Mouse (Mus musculus): ENCODE measurements around the gene Wdr18.
"Not testable (repeated sequence)": the region's sequence is repeated elsewhere in the genome, so short reads cannot be mapped to it uniquely, and the experiment has no call there.

The Wdr18 gene

DNA sequence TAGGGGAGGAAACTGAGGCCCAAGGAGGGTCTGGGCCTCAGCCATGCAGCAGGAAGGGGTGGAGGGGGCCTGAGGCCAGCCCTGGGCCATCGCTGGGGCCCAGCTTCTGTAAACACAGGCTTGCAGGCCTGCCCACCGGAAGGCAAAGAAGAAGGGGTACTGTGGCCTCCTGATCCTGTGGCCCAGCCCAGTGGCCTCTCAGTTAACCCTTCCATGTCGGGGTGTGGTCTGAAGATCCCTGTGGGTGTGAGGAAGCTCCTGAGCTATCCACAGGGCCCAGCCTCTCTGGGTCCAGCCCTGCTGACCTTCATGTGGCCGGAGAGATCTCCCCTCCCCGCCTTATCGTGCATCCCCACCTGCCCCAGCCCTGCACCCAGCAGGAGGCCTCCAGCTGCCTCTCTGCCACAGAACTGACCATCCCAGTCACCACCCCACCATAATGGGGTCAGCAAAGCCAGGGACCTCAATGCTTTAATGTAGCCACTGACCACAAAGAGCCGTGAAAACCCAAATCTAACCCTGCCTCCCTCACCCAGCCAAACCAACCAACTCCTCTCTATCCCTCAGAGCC is 13.1 kb upstream of the Wdr18 start:
- in situ Hi-C loops (cut with MboI, MseI): no loop called here

DNA sequence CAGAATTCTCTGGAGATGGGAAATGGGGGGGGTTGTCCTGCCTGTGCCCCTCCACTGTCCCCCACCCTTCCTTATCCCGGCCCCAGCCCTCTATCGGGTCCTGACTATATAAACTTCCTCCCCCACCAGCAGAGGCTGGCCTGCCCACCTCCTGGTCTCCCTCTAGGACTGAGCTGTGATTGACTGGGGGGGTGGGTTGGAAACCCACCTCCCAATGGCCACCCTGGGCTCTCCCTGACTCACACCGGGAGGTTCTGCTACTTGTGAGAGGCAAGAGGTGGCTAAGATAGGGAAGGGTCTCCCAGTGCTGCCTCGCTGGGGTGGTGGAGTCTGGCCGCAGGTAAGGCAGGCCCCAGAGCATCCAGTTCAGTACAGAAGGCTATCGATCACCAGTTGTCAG is 12.4 kb upstream of the Wdr18 start:
- in situ Hi-C loops (cut with MboI, MseI): no loop called here

DNA sequence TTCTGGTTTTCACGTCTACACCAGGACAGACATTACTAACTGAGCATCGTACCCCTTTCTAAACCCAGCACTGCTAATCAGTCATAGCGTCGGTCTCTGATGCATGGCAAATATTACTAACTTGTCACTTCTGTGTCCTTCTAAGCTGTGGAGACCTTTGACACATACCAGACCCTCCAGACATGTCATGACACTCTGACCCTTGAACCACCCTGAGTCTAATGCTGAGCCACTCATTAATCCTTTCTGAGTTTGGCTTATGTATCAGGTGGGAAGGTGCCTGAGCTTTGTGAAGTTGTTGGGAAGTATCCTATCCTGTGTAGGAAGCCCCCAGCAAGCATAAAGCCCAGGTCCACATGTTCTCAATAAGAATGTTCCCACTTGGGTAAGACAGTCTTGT is 10.1 kb upstream of the Wdr18 start:
- in situ Hi-C loops (cut with MboI, MseI): no loop called here

DNA sequence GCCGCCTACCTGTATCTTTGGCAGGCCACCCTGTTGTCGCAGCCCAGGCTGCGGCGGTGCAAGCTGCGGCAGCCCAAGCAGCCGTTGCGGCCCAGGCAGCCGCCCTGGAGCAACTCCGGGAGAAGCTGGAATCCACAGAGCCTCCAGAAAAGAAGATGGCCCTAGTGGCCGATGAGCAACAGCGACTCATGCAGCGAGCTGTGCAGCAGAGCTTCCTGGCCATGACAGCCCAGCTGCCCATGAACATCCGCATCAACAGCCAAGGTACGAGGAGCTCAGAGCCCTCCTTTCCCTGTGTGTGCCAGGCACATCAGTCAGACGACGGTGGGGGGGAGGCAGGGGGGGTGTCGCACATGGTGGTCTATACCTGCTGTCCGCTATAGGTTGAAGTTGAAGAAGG is 9.3 kb upstream of the Wdr18 start:
- in situ Hi-C loops (cut with MboI, MseI): no loop called here

DNA sequence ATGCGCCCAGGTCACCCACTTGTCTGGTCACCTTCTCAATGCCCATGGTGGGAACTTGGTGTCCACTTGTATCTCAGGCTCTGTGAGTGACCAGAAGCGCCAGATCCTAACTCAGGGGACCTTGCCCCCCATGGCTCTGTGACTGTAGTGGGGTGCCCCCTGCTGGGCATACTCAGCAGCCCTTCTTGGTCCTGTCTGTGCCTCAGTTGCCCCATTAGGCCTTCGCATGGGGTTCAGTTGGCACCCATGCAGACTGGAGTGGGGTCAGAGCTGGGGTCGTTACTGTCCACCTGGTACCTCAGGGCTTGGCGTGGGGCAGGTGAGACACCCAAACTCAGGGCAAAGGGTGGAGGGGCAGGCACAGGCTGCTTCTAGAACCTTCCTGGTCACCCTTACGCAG is 6.0 kb upstream of the Wdr18 start:
- in situ Hi-C loops (cut with MboI, MseI): no loop called here

DNA sequence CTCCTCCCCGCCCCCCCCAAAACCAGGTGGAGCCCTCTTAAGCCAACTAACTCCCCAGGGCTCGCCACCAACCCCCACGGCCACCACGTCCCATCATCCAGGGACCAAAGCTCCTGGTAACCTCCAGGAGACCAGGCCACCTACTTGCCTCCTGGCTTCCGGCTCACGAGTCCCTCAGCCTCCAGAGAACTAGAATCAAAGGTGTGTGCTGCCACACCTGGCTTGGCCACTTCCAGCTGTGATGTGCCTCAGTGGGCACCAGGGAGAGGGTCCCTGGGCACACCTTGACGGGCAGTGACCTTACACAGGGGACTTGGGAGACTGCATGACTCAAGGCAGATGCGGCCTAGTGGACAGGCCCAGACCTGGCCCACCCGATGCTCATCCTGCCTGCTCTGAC is 4.3 kb upstream of the Wdr18 start:
- in situ Hi-C loops (cut with MboI, MseI): no loop called here

DNA sequence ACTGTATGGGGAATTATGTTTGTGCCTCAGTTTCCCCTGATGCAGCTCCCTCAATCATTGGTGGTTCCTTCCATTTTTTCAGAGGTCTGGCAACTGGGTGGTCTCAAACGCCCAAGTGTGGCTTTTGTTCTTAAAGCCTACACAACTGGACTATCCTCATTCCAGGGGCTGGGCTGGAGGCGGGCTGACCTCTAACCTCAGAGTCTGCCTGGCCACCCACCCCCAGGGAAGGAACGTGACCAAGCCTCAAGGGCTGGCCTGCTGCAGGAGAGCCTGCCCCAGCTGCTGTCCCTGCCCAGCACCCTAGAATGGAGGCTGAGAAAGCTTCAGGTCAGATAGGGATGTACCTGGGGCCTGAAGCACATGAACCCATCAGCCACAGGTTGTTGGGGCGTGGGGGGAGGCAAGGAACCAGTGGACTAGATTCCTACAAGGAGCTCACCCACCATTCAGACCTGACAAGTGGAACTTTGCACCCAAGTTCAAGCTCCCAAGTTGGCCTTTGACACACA is 3.3 kb upstream of the Wdr18 start:
- in situ Hi-C loops (cut with MboI, MseI): no loop called here

DNA sequence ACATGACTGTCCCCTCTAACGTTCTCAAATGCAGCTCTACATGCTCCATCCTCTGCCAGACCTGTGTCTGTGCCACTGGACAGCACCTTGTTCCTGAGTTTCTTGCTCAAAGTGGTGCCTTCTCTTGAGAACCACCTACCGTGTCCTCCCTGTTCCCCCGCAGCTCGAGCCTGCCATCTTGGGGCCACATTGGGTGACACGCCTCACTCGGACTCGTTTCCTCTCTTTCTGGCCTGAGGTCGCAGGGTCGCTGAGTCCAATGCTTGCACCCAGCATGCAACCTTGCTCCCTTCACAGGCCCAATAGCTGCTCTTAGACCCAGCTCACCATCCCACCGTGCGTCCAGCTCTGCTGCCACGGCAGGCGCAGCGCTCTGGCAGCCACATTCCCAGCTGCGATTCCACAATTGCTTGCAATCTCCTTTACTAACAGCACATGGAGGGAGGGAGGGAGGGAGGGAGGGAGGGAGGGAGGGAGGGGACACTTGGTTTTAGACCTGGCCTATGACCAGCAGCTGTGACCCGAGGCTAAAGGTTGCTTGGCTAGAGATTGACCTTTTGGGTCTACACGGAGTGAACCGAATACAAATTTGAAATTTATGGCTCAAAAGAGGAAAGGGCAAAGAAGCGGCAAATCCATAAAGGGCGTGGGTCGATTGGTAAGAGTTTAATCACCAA is 1.7 kb upstream of the Wdr18 start:
- in situ Hi-C loops (cut with MboI, MseI): no loop called here

DNA sequence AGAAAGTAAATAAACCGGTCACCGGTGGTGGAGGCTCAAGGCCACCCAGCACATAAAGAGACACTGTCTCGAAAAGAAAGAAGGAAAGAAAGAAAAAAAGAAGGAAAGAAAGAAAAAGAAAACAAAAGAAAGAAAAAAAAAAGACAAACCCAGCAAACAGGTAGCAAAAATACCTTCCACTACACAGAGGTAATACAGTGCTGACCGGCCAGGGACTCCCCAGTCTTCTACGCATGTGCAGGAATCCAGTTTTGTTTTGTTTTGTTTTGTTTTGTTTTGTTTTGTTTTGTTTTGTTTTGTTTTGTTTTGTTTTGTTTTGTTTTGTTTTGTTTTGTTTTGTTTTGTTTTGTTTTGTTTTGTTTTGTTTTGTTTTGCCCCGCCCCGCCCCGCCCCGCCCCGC is 540 bp upstream of the Wdr18 start:
- in situ Hi-C loops (cut with MboI, MseI): not testable (repeated sequence)

DNA sequence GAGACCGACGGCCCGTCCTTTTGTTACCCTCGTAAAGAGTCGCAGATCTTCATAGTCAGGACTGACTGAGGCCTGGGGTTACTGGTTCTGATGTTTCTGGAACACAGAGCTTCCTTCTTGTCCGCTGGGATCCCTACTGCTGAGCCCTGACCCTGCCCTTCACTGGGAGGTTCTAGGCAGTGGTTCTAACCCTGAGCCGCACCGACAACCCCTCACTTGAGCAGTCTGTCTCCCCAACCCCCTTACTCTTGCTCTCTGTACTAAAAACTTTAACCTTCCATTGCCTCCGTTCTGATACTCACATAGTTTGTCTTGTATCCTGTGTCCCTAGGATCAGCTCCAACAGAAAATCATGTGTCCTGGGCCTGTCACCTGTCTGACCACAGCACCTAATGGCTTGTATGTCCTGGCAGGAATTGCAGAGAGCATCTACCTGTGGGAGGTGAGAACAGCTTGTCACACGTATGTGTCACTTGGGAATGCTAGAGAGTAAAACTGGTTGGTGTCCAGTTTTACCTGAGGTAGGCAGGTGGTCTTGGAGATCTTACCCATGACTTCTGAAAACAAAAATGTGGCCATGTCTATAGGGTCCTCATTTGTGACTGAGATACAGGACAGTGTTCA is 831 bp downstream of the Wdr18 start:
- in situ Hi-C loops (cut with MboI, MseI): no loop called here

DNA sequence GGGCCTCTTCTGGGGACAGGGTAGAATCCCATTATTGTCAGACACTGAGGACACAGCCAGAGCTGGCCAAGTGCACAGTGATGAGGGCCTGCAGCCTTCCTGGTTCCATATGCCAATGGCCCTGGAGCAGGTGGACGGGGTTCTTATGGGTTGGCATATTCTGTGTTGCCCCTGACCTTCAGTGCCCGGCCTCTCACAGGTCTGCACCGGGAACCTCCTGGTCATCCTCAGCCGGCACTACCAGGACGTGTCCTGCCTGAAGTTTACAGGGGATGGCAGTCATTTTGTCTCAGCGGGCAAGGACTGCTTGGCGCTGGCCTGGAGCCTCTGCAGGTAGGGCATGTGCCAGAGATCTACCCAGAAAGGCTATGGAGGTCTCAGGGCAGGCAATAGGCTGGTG is 4.8 kb downstream of the Wdr18 start:
- in situ Hi-C loops (cut with MboI, MseI): no loop called here

DNA sequence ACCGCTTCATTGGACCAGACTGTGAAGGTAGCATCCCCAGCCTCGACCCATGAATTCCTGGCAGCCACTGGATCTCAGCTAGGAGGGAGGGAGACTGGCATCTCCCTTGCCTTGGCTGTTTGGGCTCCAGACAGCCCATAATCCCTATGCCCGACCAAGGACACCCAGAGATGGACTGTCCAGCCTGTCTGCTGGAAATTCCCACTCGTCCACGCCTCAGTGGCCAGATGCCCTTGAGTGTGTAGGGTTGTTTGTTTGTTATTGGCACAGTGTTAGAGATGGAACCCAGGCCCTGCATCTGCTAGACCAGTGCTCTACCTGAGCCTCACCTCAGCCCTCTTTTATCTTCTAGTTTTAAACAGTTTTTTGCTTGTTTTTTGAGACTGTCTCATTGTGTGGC is 5.4 kb downstream of the Wdr18 start:
- in situ Hi-C loops (cut with MboI, MseI): no loop called here

DNA sequence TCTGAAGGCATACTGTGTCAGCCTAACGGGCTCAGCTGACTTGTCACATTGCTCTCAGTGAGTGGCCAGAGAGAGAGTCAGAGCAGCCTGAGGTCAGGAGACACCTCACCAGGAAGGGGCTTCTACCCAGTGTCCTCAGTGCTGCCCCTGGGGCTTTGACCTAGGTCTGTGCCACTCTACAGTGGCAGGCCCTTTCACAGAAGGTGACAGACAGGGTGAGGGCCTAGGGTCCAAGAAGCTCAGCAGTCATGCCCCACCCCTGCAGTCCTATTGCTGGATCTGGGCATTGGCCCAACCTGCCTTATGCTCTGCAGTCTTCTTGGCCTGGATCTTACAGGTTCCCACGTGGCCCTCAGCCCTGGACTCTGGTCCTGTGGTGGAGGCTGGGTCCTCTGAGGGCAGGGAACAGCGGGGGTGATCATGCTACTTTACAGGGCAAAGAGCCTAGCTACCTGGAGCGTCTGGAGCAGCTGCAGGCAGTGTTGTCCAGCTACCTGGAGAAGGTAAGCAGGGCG is 7.0 kb downstream of the Wdr18 start:
- in situ Hi-C loops (cut with MboI, MseI): no loop called here

DNA sequence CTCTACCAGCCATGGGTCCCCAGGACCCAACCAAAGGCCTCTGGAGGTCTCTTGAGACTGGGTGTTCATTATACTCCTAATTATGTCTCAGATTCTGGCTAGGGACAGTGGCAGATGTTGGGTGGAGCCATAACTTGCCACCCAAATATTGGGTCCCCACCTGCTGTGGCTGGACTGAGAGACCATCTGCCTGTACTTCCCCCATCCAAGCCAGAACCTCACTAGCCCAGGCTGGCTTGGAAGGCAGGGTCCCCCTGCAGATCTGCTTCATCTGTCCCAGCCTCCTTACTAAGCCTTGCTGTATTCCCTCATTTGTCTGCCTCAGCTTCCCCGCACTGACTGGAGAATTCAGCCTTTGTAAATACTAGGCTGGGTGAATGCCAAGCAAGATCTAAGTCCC is 8.2 kb downstream of the Wdr18 start:
- in situ Hi-C loops (cut with MboI, MseI): no loop called here

DNA sequence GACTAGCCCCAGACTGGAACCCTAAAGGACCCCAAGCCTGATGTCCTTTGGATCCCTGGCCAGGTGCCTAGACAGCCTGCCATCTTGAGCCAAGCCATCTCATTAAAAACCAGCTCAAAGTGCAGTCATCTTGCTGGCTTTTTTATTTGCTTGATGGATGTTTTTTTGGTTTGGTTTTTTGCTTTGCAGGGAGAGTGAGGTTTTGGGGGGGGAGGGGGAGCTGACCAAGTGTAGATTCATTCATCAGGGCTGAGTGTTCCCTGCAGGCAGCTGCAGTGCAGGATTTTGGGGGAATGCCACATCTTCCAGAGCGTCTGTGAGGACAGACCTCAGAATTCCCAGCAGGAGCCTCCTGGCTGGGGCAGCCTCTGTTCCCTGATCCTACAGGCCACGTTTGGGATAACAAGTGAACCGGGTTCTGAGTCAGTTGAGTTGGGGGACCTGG is 9.2 kb downstream of the Wdr18 start:
- in situ Hi-C loops (cut with MboI, MseI): no loop called here

DNA sequence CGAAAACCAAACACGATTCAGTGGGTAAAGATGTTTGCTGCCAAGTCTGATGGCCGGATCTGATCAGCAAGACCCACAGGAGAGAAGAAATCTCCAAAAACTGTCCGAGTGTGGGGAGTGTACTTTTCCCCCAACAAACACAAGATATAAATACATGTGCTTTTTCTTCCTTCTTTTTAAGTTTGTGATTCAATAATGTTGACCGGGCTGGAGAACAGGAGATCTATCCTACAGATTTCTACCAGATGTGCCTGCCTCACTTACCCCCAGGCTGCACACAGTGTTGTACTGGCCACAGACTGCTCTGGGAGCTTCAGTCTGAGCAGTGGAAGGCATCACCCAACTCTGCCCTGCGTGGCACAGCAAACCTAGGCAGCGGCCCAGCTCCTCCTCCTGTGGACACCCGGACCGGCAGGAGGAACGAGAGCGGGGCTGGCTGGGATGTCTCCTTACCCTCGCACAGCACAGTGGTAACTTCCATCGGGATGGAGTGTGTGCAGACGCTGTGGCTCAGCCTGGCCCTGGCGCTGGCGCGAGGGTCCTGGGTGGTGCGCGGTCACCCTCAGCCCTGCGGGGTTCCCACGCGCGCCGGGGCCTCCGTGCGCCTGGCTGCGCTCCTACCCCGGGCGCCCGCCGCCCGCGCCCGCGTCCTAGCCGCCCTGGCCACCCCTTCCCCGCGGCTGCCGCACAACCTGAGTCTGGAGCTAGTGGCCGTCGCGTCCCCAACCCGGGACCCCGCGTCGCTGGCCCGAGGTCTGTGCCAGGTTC is 10.6 kb downstream of the Wdr18 start, which contains the start of gene Grin3b:
TSS of gene Grin3b (plus strand) at position 301 of the 768 bp plus-strand sequence.
- in situ Hi-C loops (cut with MboI, MseI): no loop called here

DNA sequence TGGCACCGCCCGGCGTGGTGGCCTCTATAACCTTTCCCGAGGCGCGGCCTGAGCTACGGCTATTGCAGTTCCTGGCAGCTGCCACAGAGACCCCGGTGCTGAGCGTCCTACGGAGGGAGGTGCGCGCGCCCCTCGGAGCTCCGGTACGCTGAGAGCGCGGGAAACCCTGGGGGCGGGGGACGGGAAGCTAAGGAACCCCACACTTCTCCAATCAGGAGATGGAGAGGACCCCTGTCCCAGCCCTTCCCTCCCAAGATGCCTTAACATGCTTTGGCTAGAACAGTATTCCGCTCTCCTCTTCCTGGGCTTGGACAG is 11.2 kb downstream of the Wdr18 start:
- in situ Hi-C loops (cut with MboI, MseI): no loop called here

DNA sequence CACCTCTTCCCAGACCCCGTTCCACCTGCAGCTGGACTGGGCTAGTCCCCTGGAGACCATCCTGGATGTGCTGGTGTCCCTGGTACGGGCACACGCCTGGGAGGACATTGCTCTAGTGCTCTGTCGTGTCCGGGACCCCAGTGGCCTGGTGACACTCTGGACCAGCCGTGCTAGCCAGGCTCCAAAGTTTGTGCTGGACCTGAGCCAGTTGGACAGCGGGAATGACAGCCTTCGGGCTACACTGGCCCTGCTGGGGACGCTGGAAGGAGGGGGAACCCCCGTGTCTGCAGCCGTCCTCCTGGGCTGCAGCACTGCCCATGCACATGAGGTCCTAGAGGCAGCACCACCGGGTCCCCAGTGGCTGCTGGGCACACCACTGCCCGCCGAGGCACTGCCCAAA is 12.9 kb downstream of the Wdr18 start:
- in situ Hi-C loops (cut with MboI, MseI): no loop called here

DNA sequence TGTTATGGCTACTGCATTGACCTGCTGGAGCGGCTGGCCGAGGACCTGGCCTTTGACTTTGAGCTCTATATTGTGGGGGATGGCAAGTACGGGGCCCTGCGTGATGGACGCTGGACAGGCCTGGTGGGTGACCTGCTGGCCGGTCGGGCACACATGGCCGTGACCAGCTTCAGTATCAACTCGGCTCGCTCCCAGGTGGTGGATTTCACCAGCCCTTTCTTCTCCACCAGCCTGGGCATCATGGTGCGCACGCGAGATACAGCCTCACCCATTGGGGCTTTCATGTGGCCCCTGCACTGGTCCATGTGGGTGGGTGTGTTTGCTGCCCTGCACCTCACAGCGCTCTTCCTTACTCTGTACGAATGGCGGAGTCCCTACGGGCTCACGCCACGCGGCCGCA is 14.1 kb downstream of the Wdr18 start:
- in situ Hi-C loops (cut with MboI, MseI): no loop called here

DNA sequence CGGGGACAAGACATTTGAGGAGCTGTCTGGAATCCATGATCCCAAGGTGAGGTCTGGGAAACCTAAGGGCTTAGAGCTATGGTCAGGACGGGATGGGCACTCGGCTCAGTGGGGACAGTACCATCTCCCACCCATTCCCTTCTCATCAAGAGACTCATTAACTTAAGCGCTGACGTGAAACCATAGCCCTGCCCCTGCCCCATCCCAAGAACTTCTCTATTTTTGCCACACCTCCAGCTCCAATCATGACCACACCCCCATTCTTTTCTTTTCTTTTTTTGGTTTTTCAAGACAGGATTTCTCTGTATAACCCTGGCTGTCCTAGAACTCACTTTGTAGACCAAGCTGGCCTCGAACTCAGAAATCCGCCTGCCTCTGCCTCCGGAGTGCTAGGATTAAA is 14.7 kb downstream of the Wdr18 start:
- in situ Hi-C loops (cut with MboI, MseI): no loop called here

DNA sequence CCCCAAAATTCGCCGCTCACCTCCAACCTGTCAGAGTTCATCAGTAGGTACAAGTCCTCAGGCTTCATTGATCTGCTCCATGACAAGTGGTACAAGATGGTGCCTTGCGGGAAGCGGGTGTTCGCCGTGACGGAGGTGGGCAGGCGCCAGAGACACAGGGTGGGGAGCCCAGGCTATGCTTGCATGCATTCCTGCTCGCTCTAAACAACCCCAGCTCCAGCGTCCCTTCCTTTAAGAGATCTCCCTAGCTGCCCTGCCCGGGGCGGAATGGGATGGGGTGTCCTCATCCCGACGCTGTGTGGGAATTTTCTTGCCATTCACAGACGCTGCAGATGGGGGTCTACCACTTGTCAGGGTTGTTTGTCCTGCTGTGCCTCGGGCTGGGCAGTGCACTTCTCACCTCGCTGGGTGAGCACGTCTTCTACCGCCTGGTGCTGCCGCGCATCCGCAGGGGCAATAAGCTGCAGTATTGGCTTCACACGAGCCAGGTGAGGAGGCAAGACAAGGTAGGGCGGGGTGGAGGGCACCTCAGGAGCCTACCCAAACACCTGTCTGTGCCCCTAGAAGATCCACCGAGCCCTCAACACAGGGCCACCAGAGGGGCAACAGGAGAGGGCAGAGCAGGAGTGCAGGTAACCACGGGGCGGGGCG is 16.2 kb downstream of the Wdr18 start:
- in situ Hi-C loops (cut with MboI, MseI): no loop called here

DNA sequence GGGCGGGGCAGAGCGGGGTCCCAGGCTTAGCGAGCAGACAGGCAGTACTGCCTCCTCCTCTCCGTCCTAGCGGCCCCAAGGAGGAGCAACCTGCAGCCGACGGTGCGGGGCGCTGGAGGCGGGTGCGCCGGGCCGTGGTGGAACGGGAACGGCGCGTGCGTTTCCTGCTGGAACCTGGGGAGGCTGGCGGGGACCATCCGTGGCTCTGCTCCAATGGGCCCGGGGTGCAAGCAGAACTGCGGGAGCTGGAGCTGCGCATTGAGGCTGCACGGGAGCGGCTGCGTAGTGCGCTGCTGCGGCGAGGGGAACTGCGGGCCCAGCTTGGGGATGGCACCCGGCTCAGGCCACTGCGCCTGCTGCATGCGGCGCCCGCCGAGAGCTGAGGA is 16.8 kb downstream of the Wdr18 start:
- in situ Hi-C loops (cut with MboI, MseI): no loop called here

Measured in regulatory T cell (primary cell).